Mouse (Mus musculus): ENCODE measurements around the gene Prcd. TPM values are rescaled to one million over a fixed set of nuclear protein-coding genes. Genes with fewer than 3 reads are reported as not detected.
A peak's percentile ranks its signal among the peaks of the same experiment; 100 is the strongest.
"Not testable (repeated sequence)": the region's sequence is repeated elsewhere in the genome, so short reads cannot be mapped to it uniquely, and the experiment has no call there.

Prcd gene
- total RNA-seq, 2 experiments from 2014 or later: 5.6 to 5.7 TPM

GRCm38 (mm10) chr11:116669787-116670365 is 16.5 kb downstream of the Prcd start:
- H3K27ac ChIP-seq: no peak overlapping the region
- H3K4me3 ChIP-seq: no peak overlapping the region
- TF ChIP-seq CTCF (conservative IDR thresholded peaks at IDR 0.05): no peak
- DNase-seq (ENCODE audit: low spot score in 2 of 2): no peak

- TF ChIP-seq CTCF (conservative IDR thresholded peaks at IDR 0.05): no peak
- Histone ChIP-seq H3K27ac (no peak overlapping the region), H3K4me3 (no peak overlapping the region)
- no peak for DNase-seq (ENCODE audit: low spot score in 2 of 2)
Measured at GRCm38 (mm10) chr11:116670386-116670785, 17.1 kb downstream of the Prcd start.

GRCm38 (mm10) chr11:116671112-116671844 is 17.9 kb downstream of the Prcd start:
- peak overlapping the region; percentile 89 for H3K27ac ChIP-seq
- peak; percentile 94 for TF ChIP-seq CTCF (conservative IDR thresholded peaks at IDR 0.05)
- peak; percentile 96 for DNase-seq (ENCODE audit: low spot score in 2 of 2)
- peak overlapping the region; percentile 67 for H3K4me3 ChIP-seq

GRCm38 (mm10) chr11:116671845-116672434 is 18.6 kb downstream of the Prcd start:
- peak overlapping the region; percentile 89 for H3K27ac ChIP-seq
- no peak for DNase-seq (ENCODE audit: low spot score in 2 of 2)
- peak overlapping the region; percentile 67 for H3K4me3 ChIP-seq
- TF ChIP-seq CTCF (conservative IDR thresholded peaks at IDR 0.05): no peak

GRCm38 (mm10) chr11:116672595-116672994 is 19.3 kb downstream of the Prcd start:
- Histone ChIP-seq H3K4me3 (peak overlapping the region; percentile 67), H3K27ac (no peak overlapping the region)
- no peak for DNase-seq (ENCODE audit: low spot score in 2 of 2)
- no peak for TF ChIP-seq CTCF (conservative IDR thresholded peaks at IDR 0.05)

GRCm38 (mm10) chr11:116673410-116673809 is 20.1 kb downstream of the Prcd start:
- TF ChIP-seq CTCF (conservative IDR thresholded peaks at IDR 0.05): no peak
- H3K27ac ChIP-seq: no peak overlapping the region
- no peak overlapping the region for H3K4me3 ChIP-seq
- DNase-seq (ENCODE audit: low spot score in 2 of 2): no peak

GRCm38 (mm10) chr11:116674616-116675379 is 21.5 kb downstream of the Prcd start:
- no peak for DNase-seq (ENCODE audit: low spot score in 2 of 2)
- H3K4me3 ChIP-seq: no peak overlapping the region
- H3K27ac ChIP-seq: no peak overlapping the region
- no peak for TF ChIP-seq CTCF (conservative IDR thresholded peaks at IDR 0.05)

- H3K27ac ChIP-seq; H3K4me3 ChIP-seq; DNase-seq (ENCODE audit: low spot score in 2 of 2): not testable (repeated sequence)
Measured at GRCm38 (mm10) chr11:116675429-116675828, 22.1 kb downstream of the Prcd start.

GRCm38 (mm10) chr11:116676175-116676976 is 23.0 kb downstream of the Prcd start:
- DNase-seq (ENCODE audit: low spot score in 2 of 2): no peak
- Histone ChIP-seq H3K4me3 (no peak overlapping the region), H3K27ac (no peak overlapping the region)
- TF ChIP-seq CTCF (conservative IDR thresholded peaks at IDR 0.05): no peak

- TF ChIP-seq CTCF (conservative IDR thresholded peaks at IDR 0.05): no peak
- H3K27ac ChIP-seq: no peak overlapping the region
- DNase-seq (ENCODE audit: low spot score in 2 of 2): no peak
- no peak overlapping the region for H3K4me3 ChIP-seq
Measured at GRCm38 (mm10) chr11:116677711-116678441, 24.5 kb downstream of the Prcd start.

GRCm38 (mm10) chr11:116679148-116679547 is 25.8 kb downstream of the Prcd start:
- DNase-seq (ENCODE audit: low spot score in 2 of 2): no peak
- Histone ChIP-seq H3K4me3 (no peak overlapping the region), H3K27ac (no peak overlapping the region)
- TF ChIP-seq CTCF (conservative IDR thresholded peaks at IDR 0.05): no peak

Measured in layer of hippocampus, adult 2 months (tissue).